Comparison of ENCODE assay signal across 7 mouse cellular contexts in the genomic region with DNA sequence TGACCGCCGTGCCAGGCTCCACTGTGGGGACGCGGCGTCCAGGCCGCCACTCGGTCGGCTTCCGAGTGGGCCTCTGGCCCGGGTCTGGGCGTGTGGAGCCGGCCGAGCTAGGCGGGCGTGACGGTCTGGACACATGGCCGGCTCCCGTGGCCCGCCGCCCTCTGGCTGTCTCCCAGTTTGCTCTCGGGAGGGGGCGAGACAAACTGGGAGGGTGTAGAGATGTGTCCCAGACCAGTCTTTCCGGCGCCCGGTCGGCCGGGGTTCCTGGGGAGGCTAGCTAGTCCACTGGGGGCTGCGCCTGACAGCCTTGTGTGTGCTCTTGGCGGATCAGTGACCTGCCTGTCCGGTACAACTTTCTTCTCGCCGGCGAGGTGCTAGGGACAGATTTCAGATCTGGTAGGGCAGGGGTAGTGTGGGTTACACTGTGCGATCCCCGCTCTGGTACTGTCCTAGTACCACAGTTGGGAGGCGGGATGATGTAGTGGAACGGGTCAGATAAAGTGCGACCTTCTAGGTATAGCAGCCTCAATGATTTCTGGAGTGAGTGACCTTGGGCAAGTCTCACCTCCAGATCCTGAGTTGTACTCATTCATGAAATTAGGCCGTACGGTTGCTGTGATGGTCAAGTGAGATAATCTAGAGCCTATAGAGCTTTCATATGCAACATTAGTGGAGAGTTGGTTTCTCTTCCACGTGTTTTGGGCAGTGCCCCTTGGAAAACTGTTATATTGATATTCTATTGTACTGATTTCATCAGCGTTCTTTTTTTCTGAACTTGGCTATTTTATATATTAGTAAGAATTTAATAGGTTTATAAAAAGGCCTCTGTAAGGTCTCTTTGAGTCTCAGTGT. TPM values are rescaled to one million over a fixed set of nuclear protein-coding genes. Genes with fewer than 3 reads are reported as not detected.
DNase-seq lines count a peak whose midpoint lies in the region; ATAC-seq and TF ChIP-seq lines count a peak whose summit lies in the region.

No protein-coding gene starts in this region.

- peak overlapping the region; percentile 99 for H3K9ac ChIP-seq in intestine, embryonic 14.5 days (ENCODE audit: low read length)

- H3K4me2 ChIP-seq in intestine, embryonic 14.5 days (ENCODE audit: low read length): peak overlapping the region; percentile 93

- TF ChIP-seq POLR2A in cortical plate, adult 2 months (IDR thresholded peaks at IDR 0.05; ENCODE audit: extremely low read depth, insufficient read depth, low read length): no peak

- DNase-seq in adipocyte (ENCODE audit: low spot score): peak; percentile 50
- DNase-seq in gastrocnemius, postnatal 36 days: peak; percentile 60 to 70
- DNase-seq in intestine, embryonic 14.5 days (ENCODE audit: low spot score): peak; percentile 75
- DNase-seq in left cerebral cortex, postnatal 36 days (ENCODE audit: low spot score in 2 of 2): peak; percentile 36 to 55
- peak; percentile 40 for DNase-seq in spleen, adult 12 weeks (ENCODE audit: low spot score)

- H3K4me1 ChIP-seq in cortical plate, adult 2 months (ENCODE audit: control insufficient read depth, insufficient read depth, low read length): no peaks in the 10 kb centered on the region
- peaks cover 8% of the 10 kb centered on the region for H3K4me1 ChIP-seq in intestine, embryonic 14.5 days (replicated peaks; ENCODE audit: control insufficient read depth, insufficient read depth, low read length)

- ATAC-seq in intestine, embryonic 14.5 days (replicated peaks; ENCODE audit: low FRiP score, low TSS enrichment, low read depth): peak; percentile 87
- ATAC-seq in megakaryocyte-erythroid progenitor cell, adult 5-6 weeks (replicated peaks; ENCODE audit: low FRiP score, low TSS enrichment, poor library complexity, severe bottlenecking): peak; percentile 55

- H3K27ac ChIP-seq in cortical plate, adult 2 months (ENCODE audit: insufficient read depth, low read length): 0 out of 2 replicates have a peak overlapping the region, but pooled peaks have one; percentile 41
- peak overlapping the region; percentile 92 for H3K27ac ChIP-seq in intestine, embryonic 14.5 days (ENCODE audit: low read depth)

- no peaks in the 10 kb centered on the region for H3K27me3 ChIP-seq in intestine, embryonic 14.5 days (replicated peaks; ENCODE audit: control insufficient read depth, insufficient read depth, low read length)

- peak overlapping the region; percentile 82 for H3K4me3 ChIP-seq in cortical plate, adult 2 months (ENCODE audit: insufficient read depth, low read length)
- H3K4me3 ChIP-seq in intestine, embryonic 14.5 days (ENCODE audit: low read depth, low read length): peak overlapping the region; percentile 90

- H3K9me3 ChIP-seq in intestine, embryonic 14.5 days (ENCODE audit: control insufficient read depth, low read length): no peaks in the 10 kb centered on the region

- TF ChIP-seq CTCF in cortical plate, adult 2 months (IDR thresholded peaks at IDR 0.05; ENCODE audit: extremely low read depth, insufficient read depth, low read length): no peak

- no peaks in the 10 kb centered on the region for H3K36me3 ChIP-seq in intestine, embryonic 14.5 days (ENCODE audit: control insufficient read depth, insufficient read depth, low read length)

- under 1% methylated on average over 42 of the region's 42 CpGs for WGBS in intestine, embryonic 14.5 days

- intact Hi-C loops in gastrocnemius, postnatal 36 days (cut with DNase I): no loop called here
- intact Hi-C loops in left cerebral cortex, postnatal 36 days (cut with DNase I): loop anchor here (1.0 kb wide), 2 partner anchors 33 to 42 kb away; a partner anchor contains a TSS

RNA-seq across cellular contexts. Expression of a gene that starts 0.8 kb away (rescaled TPM):
- polyA plus RNA-seq in cortical plate, adult 2 months (2012; rRNA removed): 44.7 and 45.4 TPM in 2 replicates
- 10 to 100 TPM; 74.3 to 79.4 TPM for total RNA-seq in gastrocnemius, postnatal 36 days (2021)
- polyA plus RNA-seq in intestine, embryonic 14.5 days (2014; fragmentation: Nextera tagmentation; extraction: Ambion mirVana): 18.5 and 20.8 TPM in 2 replicates
- 100 to 1,000 TPM in 1 of 2 experiments, 10 to 100 TPM in 1; 92.1 to 100 TPM for total RNA-seq in left cerebral cortex, postnatal 36 days (2021)
- 96.2 and 126 TPM in 2 replicates for total RNA-seq in megakaryocyte-erythroid progenitor cell, adult 5-6 weeks (2014; fragmentation: Nextera tagmentation)
- 252 and 297 TPM in 2 replicates for total RNA-seq in megakaryocyte-erythroid progenitor cell, adult 5-6 weeks (2017)

RNA-seq across cellular contexts. Expression of a gene that starts 32.1 kb away (rescaled TPM):
- polyA plus RNA-seq in cortical plate, adult 2 months (2012; rRNA removed): 39.0 TPM in 2 replicates
- total RNA-seq in gastrocnemius, postnatal 36 days (2021): 10 to 100 TPM; 22.3 to 23.9 TPM
- polyA plus RNA-seq in intestine, embryonic 14.5 days (2014; fragmentation: Nextera tagmentation; extraction: Ambion mirVana): 61.9 and 62.1 TPM in 2 replicates
- 10 to 100 TPM; 51.4 to 56.6 TPM for total RNA-seq in left cerebral cortex, postnatal 36 days (2021)
- total RNA-seq in megakaryocyte-erythroid progenitor cell, adult 5-6 weeks (2014; fragmentation: Nextera tagmentation): 42.8 and 47.7 TPM in 2 replicates
- total RNA-seq in megakaryocyte-erythroid progenitor cell, adult 5-6 weeks (2017): 42.9 and 59.7 TPM in 2 replicates

RNA-seq across cellular contexts. Expression of a gene that starts 42.2 kb away (rescaled TPM):
- polyA plus RNA-seq in cortical plate, adult 2 months (2012; rRNA removed): 10.1 and 12.9 TPM in 2 replicates
- 1 to 10 TPM; 7.0 to 9.5 TPM for total RNA-seq in gastrocnemius, postnatal 36 days (2021)
- polyA plus RNA-seq in intestine, embryonic 14.5 days (2014; fragmentation: Nextera tagmentation; extraction: Ambion mirVana): 18.6 and 20.1 TPM in 2 replicates
- total RNA-seq in left cerebral cortex, postnatal 36 days (2021): 10 to 100 TPM in 1 of 2 experiments, 1 to 10 TPM in 1; 9.0 to 15.3 TPM
- 18.8 and 25.7 TPM in 2 replicates for total RNA-seq in megakaryocyte-erythroid progenitor cell, adult 5-6 weeks (2014; fragmentation: Nextera tagmentation)
- 30.1 and 47.0 TPM in 2 replicates for total RNA-seq in megakaryocyte-erythroid progenitor cell, adult 5-6 weeks (2017)

RNA-seq across cellular contexts. Expression of a gene that starts 58.6 kb away (rescaled TPM):
- 214 and 216 TPM in 2 replicates for polyA plus RNA-seq in cortical plate, adult 2 months (2012; rRNA removed)
- total RNA-seq in gastrocnemius, postnatal 36 days (2021): 10 to 100 TPM; 41.8 to 47.8 TPM
- 42.6 and 46.6 TPM in 2 replicates for polyA plus RNA-seq in intestine, embryonic 14.5 days (2014; fragmentation: Nextera tagmentation; extraction: Ambion mirVana)
- 100 to 1,000 TPM; 228 to 243 TPM for total RNA-seq in left cerebral cortex, postnatal 36 days (2021)
- 46.2 and 48.5 TPM in 2 replicates for total RNA-seq in megakaryocyte-erythroid progenitor cell, adult 5-6 weeks (2014; fragmentation: Nextera tagmentation)
- total RNA-seq in megakaryocyte-erythroid progenitor cell, adult 5-6 weeks (2017): 41.6 and 54.4 TPM in 2 replicates

Comparison
In these comparisons a context has a peak if more than half of its experiments do, and no peak if none do; other contexts are left out.
1. Peak in every context shown above with its lines: DNase-seq, ATAC-seq, H3K4me3 ChIP-seq and H3K27ac ChIP-seq.